Mouse (Mus musculus) heart, adult 8-10 months (tissue): ENCODE data around the gene Shc3. TPM values are rescaled to one million over a fixed set of nuclear protein-coding genes. Genes with fewer than 3 reads are reported as not detected.

ENCODE experiments used
- DNase-seq: peaks from one replicate; pipeline ENCODE4 v3.0.0; 2022; ENCODE audit warnings: low spot score
- total RNA-seq, 4 experiments: library from RNA; stranded (reverse); gene quantifications; 2 replicates each; pipeline ENCODE4 v1.2.4; 2022

Shc3 gene
- total RNA-seq, 4 experiments from 2014 or later = 1.7 to 2.1 (median 1.8) TPM

GRCm38 (mm10) chr13:51569685-51570068, 458 bp upstream of the Shc3 start:
- DNase-seq = no peak

DNA sequence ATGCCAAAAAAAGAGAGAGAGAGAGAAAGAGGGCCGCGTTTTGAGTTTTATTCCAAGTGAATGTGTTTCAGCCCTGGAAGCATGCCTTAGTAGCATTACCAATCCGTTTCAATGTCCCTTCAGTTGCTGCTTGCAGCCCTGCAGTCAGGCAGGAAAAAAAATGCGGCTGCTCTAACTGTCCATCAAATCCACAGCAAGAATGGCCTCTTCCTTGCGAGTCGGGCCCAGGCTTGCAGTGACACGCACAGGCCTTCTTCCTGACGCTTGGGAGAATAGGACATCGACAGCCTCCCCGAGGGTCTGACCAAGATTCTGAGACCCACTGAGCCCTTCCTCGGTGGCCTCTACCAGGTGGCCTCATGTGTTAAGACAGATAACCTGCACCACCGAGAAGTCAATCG, 718 bp downstream of the Shc3 start:
- no peak for DNase-seq

DNA sequence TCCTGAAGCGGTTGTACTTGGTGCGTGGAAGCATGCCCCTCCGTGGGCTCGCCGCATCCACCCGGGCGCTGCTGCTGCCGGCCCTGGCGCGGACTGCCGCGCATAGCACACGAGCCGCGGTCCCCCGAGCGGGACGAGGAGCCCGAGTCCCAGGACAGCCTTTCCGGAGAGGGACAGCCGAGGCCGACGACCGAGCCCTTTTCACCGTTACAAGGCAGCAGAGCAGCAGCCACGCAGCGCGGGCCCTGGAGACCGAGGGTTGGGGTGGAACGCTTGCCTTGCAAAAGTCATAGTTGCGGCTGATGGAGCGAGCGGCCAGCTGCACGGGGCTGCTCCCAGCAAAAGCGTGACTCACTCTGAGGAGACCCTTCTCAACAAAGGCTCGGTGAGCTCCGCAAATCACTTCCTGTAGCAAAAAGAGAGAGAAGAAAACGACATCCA, 1.8 kb downstream of the Shc3 start:
- no peak for DNase-seq

GRCm38 (mm10) chr13:51567078-51567395, 2.2 kb downstream of the Shc3 start:
- no peak for DNase-seq

DNA sequence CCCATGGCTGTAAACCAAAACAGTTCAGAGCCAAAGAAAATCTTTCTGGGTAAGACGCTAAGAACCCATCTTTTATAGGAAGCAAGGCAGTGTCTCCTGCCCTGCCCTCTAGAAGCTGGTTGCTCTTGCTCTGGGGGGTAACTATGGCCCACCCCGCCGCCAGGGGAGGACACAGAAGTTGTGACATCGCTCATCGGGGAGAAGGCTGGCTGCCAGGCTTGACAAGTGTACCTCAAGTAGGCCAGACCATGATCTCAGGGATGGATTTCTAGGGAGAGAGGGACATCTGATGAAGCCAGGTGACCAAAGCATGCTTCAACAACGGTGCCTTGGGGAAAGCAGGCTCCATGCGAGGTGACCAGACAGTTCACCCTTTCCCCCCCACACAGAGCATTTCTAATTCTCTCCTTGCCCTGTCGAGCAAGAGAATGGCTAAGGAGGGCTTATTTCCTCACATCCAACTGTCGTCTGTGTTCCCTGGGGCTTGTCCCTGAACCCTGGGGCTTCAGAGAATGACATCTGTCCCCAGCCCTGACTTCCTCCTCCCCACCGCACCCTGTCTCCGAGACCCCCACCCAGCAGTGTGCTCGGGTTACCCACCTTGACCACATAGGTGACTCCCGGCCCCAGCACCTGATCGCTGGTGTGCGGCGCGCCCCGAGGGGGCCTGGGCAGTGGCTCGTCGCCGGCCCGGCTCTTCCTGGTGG, 2.7 kb downstream of the Shc3 start:
- no peak for DNase-seq

- no peak for DNase-seq
These were observed 4.5 kb downstream of the Shc3 start for GRCm38 (mm10) chr13:51564741-51565140.

DNA sequence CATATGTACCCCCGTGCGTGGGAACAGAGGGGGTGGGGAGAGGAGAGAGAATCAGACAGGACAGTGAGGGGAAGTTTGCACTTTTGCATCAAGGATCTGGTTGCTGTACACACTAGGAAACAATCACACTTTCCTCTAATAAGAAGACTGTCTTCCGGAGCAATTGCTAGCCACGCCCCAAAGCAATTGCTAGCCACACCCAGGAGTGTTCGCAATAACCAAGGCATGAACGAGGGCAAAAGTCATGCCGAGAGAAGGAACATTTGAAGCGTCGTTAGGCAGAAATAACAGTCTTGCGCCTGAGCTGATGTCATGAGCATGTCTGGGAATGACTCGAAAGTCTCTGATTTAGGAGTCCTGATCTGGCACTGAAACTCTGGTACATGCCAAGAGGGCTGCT, 15.9 kb downstream of the Shc3 start:
- DNase-seq = no peak

DNA sequence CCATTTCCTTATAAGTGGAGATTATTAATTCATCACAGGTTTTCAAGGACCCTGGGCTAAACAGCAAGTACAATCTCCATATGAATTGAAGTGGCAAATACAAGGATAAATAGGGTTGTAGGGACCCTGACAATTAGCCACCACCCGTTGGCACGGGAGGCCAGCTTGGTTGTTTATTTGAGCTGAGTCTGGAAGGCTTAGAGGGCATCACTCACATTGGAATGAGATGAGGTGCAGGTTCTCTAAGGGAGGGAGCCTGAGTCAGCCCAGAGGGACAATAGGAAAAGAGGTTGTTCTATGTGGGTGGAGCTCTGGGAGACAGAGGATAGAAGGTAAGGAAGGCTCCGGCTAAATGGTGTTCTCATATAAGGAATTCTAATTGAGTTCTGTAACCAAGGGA, 17.0 kb downstream of the Shc3 start:
- DNase-seq = no peak

DNA sequence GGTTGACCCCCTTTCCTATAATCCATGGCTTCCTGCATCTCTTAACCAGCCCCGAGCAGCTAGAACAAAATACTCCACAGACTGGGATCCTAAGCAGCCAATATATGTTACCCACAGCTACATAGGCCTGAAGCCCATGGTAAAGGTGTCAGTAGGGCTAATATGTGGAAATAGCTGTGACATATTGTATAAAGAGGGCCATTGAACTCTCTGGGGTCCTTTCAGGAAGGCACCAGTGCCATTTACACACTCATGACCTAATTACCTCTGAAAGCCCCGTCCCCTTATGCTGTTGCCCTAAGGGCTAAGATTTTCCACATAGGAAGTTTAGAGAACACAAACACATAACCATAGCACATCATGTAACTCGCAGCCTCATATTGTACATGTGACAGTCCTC, 17.4 kb downstream of the Shc3 start:
- DNase-seq = no peak

- DNase-seq = no peak
These were observed 29.4 kb downstream of the Shc3 start for GRCm38 (mm10) chr13:51539816-51540215.

DNA sequence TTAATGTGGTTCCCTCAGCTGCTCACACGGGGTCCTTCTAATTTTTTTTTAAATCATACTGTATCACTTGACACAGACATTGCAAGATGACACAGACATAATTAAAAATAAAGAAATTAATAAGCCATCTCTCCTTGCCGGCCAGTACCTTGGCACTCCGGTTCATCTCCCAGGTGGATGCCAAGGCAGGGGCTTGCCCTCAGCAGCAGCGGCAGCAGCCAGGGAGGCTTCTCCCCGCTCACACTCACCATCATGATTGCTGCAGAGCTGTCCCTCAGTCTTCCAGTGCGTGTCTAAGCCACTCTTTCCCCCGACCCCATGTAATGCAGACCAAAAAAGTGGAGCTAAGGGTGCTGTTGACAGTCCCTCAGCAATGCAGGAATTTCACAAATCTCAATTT, 33.9 kb downstream of the Shc3 start:
- DNase-seq = no peak

GRCm38 (mm10) chr13:51526480-51526879, 42.7 kb downstream of the Shc3 start:
- DNase-seq = peak; percentile 25

- DNase-seq = no peak
These were observed 44.9 kb downstream of the Shc3 start for GRCm38 (mm10) chr13:51524316-51524715.

DNA sequence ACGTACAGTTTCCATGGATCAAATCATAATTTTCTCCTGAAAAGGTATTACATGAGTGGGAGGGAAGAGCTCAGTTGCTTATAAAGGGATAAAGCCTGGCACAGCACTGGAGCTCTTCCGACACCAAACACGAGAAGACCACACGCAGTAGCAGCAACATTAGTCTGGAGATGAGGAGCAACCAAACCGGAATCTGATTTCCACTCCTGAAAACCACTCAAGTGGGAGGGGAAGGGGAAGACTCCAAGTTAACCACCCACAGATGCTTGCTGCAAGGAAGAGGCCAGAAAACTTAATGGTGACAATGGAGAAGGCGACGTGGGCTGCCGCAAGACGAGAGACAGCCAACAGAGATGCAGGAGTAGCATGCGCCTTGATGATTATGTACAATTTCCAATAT, 45.9 kb downstream of the Shc3 start:
- DNase-seq = no peak

- no peak for DNase-seq
These were observed 50.3 kb downstream of the Shc3 start for GRCm38 (mm10) chr13:51518880-51519279.

- DNase-seq = no peak
These were observed 51.3 kb downstream of the Shc3 start for GRCm38 (mm10) chr13:51517943-51518342.

- DNase-seq = no peak
These were observed 60.4 kb downstream of the Shc3 start for GRCm38 (mm10) chr13:51508836-51509235.

- no peak for DNase-seq
These were observed 63.5 kb downstream of the Shc3 start for GRCm38 (mm10) chr13:51505711-51506110.

GRCm38 (mm10) chr13:51499769-51500168, 69.5 kb downstream of the Shc3 start:
- no peak for DNase-seq

DNA sequence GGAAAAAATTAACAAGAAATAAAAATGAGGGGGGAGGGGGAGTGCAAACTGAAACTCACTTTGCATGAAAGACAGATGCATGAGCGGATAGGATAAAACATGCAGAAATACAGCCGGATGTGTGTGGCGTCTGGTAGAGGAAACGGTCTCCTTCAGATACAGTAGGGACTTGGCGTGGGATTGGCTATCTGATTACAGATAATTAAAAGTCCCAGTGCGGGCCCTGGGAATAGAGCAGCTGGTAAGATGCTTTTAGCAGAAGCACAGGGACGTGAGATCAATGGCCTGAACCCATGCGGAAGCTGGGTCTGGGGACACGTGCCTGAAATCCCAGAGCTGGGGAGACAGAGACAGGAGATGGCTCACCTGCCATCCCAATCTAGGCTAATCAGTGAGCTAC, 75.5 kb downstream of the Shc3 start:
- DNase-seq = no peak

- no peak for DNase-seq
These were observed 77.4 kb downstream of the Shc3 start for GRCm38 (mm10) chr13:51491649-51492435.

GRCm38 (mm10) chr13:51490195-51490594, 79.0 kb downstream of the Shc3 start:
- no peak for DNase-seq

GRCm38 (mm10) chr13:51488945-51489344, 80.3 kb downstream of the Shc3 start:
- DNase-seq = no peak
